Mouse (Mus musculus) heart, postnatal 0 days (tissue): ENCODE data around the gene Itgb4. TPM values are rescaled to one million over a fixed set of nuclear protein-coding genes. Genes with fewer than 3 reads are reported as not detected.

Source experiments
- ATAC-seq: fragments of 200-750 bp; cut with Nextera tagmentation; 2 replicates; pipeline ENCODE4 v1.8.0; 2017; ENCODE audit warnings: low read depth, moderate number of reproducible peaks, moderate library complexity; ENCODE audit not compliant: insufficient read depth
- DNase-seq: peaks from one replicate; pipeline ENCODE4 v3.0.0-alpha.2; 2016; ENCODE audit warnings: low spot score
- H3K27ac ChIP-seq: fragments of 300-500 bp; sonication (generic); 2 replicates; pipeline ENCODE4 v1.5.1; 2014; ENCODE audit warnings: low read depth, mild to moderate bottlenecking
- H3K27me3 ChIP-seq: fragments of 300-500 bp; sonication (generic); 2 replicates; pipeline ENCODE4 v1.6.1; 2014; ENCODE audit warnings: low read length, mixed read lengths; ENCODE audit not compliant: control insufficient read depth, insufficient read depth
- H3K36me3 ChIP-seq: fragments of 300-500 bp; sonication (generic); replicated peaks from 2 replicates; pipeline ENCODE4 v1.6.1; 2014; ENCODE audit warnings: low read length, mixed read lengths; ENCODE audit not compliant: control insufficient read depth, insufficient read depth
- H3K4me1 ChIP-seq: fragments of 300-500 bp; sonication (generic); 2 replicates; pipeline ENCODE4 v1.6.1; 2014; ENCODE audit warnings: antibody characterized with exemption; ENCODE audit not compliant: control insufficient read depth, insufficient read depth
- H3K4me2 ChIP-seq: fragments of 300-500 bp; sonication (generic); 2 replicates; pipeline ENCODE4 v1.6.1; 2014; ENCODE audit warnings: low read depth, mild to moderate bottlenecking, low read length, moderate library complexity
- H3K4me3 ChIP-seq: fragments of 300-500 bp; sonication (generic); 2 replicates; pipeline ENCODE4 v1.5.1; 2014; ENCODE audit warnings: low read depth, low read length
- H3K9ac ChIP-seq: fragments of 300-500 bp; sonication (generic); replicated peaks from 2 replicates; pipeline ENCODE4 v1.6.1; 2014; ENCODE audit warnings: low read depth, low read length, mixed read lengths
- H3K9me3 ChIP-seq: fragments of 300-500 bp; sonication (generic); replicated peaks from 2 replicates; pipeline ENCODE4 v1.6.1; 2016; ENCODE audit warnings: low read length; ENCODE audit not compliant: control insufficient read depth
- CTCF ChIP-seq: IDR thresholded peaks from 2 replicates; pipeline ENCODE4 v1.5.1; 2016; ENCODE audit warnings: antibody characterized with exemption, control low read depth, low read depth
- EP300 ChIP-seq: IDR thresholded peaks from 2 replicates; pipeline ENCODE4 v1.6.1; 2016; ENCODE audit warnings: antibody characterized with exemption, low read depth
- WGBS: fragments of 180-500 bp; shearing (Covaris S2); extraction: QIAGEN DNeasy Blood & Tissue Kit; methylation state at CpG from one replicate; pipeline ENCODE4 v1.1.7; 2014; 5-methylcytosine and 5-hydroxymethylcytosine counted together
- polyA plus RNA-seq: library from polyadenylated mRNA; unstranded; fragments of >200 nt; fragmentation: Nextera tagmentation; extraction: Ambion mirVana; gene quantifications from 2 replicates; pipeline ENCODE4 v1.2.1, GENCODE M21; 2015
- total RNA-seq: library from RNA; depleted of rRNA; stranded (reverse); fragments of >200 nt; gene quantifications from 2 replicates; pipeline ENCODE4 v1.2.3, GENCODE M21; 2014; ENCODE audit warnings: low replicate concordance; rRNA removed

Itgb4 gene
- total and polyA plus RNA-seq, 2 experiments from 2014 or later = 1.1 to 1.5 TPM

DNA sequence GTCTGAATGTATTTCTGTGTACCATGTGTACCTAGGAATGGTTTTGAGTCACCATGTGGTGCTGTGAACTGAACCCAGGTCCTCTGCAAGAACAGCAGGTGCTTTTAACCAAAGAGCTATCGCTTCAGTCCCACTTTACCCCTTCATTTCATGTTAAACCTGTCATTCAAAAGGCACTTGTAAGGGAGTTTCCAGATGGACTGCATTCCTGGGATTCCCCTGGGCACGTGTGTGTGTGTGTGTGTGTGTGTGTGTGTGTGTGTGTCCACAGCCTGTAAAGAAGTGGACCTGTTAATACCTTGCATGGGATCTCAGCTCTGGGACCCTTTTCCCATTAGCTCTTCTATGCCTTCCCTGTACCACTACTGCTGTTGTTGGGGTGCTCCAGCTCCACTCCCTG lies 75.1 kb downstream of the Itgb4 start:
- H3K4me2 ChIP-seq = no peak overlapping the region
- peaks cover 89% of the 10 kb centered on the region for H3K36me3 ChIP-seq
- 52% methylated on average over 2 of the region's 2 CpGs for whole genome bisulfite sequencing
- no peaks in the 10 kb centered on the region for H3K9me3 ChIP-seq
- no peak overlapping the region for H3K27ac ChIP-seq
- no peak overlapping the region for H3K9ac ChIP-seq
- no peak overlapping the region for H3K4me3 ChIP-seq
- ATAC-seq = no peak
- DNase-seq = no peak
- no peaks in the 10 kb centered on the region for H3K27me3 ChIP-seq
- no peaks in the 10 kb centered on the region for H3K4me1 ChIP-seq
- TF ChIP-seq EP300 (no peak), CTCF (no peak)

DNA sequence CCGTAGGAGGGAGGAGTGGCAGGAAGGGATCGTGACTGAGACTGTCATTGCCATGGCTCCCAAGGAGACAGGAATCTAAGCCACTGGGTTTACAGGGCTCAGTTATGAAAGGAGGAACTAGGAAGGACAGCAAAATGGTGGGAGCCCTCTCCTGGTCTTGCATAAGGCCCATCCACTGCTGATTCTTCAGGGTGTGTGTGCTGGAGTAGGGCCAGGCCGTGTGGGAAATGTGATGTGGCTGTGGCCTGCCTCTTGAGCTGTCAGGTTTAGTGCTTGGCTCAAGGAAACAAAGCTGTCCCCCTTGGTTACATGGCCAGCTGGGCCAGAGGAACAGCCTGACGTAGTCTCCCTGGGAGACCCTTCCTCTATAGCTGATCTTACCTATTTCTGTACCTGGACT lies 75.7 kb downstream of the Itgb4 start:
- 81% methylated on average over 4 of the region's 4 CpGs for WGBS
- H3K4me1 ChIP-seq = no peaks in the 10 kb centered on the region
- H3K9ac ChIP-seq = no peak overlapping the region
- no peak for TF ChIP-seq CTCF
- TF ChIP-seq EP300 = no peak
- H3K36me3 ChIP-seq = peaks cover 89% of the 10 kb centered on the region
- H3K4me2 ChIP-seq = no peak overlapping the region
- DNase-seq = no peak
- no peaks in the 10 kb centered on the region for H3K9me3 ChIP-seq
- no peak for ATAC-seq
- no peak overlapping the region for H3K4me3 ChIP-seq
- H3K27me3 ChIP-seq = no peaks in the 10 kb centered on the region
- no peak overlapping the region for H3K27ac ChIP-seq

DNA sequence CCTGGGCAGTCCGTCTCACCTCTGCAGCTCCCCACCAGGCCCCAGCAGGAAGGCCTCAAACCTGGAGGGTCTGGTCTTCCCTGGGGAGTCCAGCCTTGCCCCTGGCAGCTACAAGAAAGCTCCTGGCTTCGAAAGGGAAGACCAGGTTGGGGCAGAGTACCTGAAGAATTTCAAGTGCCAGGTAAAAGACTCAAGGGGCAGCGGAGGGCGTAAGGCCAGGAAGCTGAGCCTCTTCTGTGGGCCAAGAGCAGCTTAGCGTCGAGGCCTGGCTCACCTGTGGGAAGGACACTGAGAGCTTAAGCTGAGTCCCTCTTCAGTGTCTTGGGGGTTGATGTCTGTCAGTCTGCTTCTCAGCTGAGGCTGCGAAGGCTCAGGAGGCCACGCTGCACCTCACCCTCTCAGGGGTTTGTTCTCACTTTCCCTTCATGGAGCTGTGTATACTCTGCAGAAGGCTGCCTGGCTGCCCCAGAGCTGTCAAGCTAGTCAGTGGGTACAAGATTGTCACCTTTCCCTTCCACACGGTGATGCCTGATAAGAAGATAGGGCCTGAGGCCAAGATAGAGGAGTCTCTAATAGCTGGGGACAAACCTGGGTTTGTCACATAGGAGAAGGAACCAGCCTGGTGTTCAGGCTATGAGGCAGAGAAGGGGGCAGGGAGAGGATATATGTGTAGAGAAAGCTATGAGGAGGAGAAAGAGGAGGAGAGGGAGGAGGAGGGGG lies 79.2 kb downstream of the Itgb4 start:
- ATAC-seq = no peak
- no peaks in the 10 kb centered on the region for H3K9me3 ChIP-seq
- H3K4me2 ChIP-seq = no peak overlapping the region
- no peak overlapping the region for H3K4me3 ChIP-seq
- H3K27me3 ChIP-seq = no peaks in the 10 kb centered on the region
- no peak for DNase-seq
- TF ChIP-seq CTCF (no peak), EP300 (no peak)
- no peak overlapping the region for H3K9ac ChIP-seq
- no peak overlapping the region for H3K27ac ChIP-seq
- peaks cover 97% of the 10 kb centered on the region for H3K36me3 ChIP-seq
- WGBS = 83% methylated on average over 9 of the region's 9 CpGs
- no peaks in the 10 kb centered on the region for H3K4me1 ChIP-seq

DNA sequence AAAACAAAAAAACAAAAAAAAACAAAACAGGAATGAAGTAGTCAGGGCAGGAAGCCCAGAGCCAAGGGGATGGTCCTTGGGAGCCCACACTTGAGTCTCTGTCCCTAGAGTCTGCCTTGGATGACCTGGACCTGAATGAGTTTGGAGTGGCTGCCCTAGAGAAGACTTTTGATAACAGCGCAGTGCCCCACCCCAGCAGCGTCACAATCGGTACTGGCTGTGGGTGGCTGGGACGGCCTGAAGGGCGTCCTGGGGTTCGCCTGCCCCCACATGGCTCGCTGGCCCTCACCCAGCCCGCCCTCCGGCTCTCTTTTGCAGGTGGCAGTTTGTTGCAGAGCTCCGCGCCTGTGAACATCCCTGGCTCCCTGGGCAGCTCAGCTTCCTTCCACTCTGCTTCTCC lies 81.4 kb downstream of the Itgb4 start:
- WGBS = 84% methylated on average over 11 of the region's 11 CpGs
- H3K27me3 ChIP-seq = no peaks in the 10 kb centered on the region
- ATAC-seq (no peak), DNase-seq (no peak)
- H3K4me2 ChIP-seq = no peak overlapping the region
- H3K4me3 ChIP-seq = no peak overlapping the region
- no peaks in the 10 kb centered on the region for H3K4me1 ChIP-seq
- H3K27ac ChIP-seq = no peak overlapping the region
- H3K36me3 ChIP-seq = peaks cover 96% of the 10 kb centered on the region
- H3K9ac ChIP-seq = no peak overlapping the region
- no peaks in the 10 kb centered on the region for H3K9me3 ChIP-seq
- TF ChIP-seq CTCF (no peak), EP300 (no peak)

DNA sequence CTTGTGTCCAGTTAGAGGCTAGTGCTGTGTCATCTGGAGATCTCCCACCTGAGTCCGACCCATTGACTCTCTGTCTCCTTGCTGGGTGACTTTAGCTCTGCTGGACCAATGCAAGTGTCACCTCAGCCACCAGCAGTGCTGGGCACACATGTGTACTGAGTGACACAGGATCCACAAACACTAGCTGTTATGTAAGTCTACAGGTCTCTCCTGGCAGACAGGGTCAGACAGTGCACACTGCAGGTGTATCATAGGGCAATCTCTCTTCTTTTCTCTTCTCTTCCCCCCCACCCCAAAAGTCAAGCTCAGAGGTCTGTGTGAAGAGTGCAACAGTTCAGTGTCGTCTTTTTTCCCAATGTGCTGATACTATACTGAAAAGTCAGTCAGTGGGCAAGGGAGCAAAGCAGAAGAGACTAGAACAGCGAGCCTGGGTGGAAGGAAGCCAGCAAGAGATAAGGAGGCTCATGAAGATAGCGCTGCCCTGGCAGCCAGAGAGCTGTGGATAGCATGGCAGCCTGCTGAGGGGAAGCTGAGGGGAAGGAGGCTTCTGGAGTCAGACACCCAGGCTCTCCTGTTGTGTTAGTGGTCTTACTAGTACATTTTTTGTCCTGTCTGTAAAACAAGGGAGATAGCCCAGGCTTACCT lies 82.8 kb downstream of the Itgb4 start:
- no peak for ATAC-seq
- WGBS = 30% methylated on average over 4 of the region's 4 CpGs

More for the DNA sequence above, 82.8 kb downstream of the Itgb4 start:
- Histone ChIP-seq H3K27ac (no peak overlapping the region), H3K4me2 (no peak overlapping the region), H3K27me3 (no peaks in the 10 kb centered on the region), H3K4me1 (no peaks in the 10 kb centered on the region), H3K36me3 (peaks cover 88% of the 10 kb centered on the region), H3K4me3 (no peak overlapping the region), H3K9ac (no peak overlapping the region), H3K9me3 (no peaks in the 10 kb centered on the region)
- TF ChIP-seq CTCF = no peak
- no peak for DNase-seq

Other genes with a start within 250 kb of the Itgb4 start
- gene Tmem94, start 209.3 kb upstream of the Itgb4 start, total RNA-seq = 56.9 and 65.0 TPM in 2 replicates
- gene Tmem94, start 209.3 kb upstream of the Itgb4 start, polyA plus RNA-seq = 32.5 and 34.0 TPM in 2 replicates
- gene Caskin2, start 161.1 kb upstream of the Itgb4 start, total RNA-seq = 62.1 and 107 TPM in 2 replicates
- gene Caskin2, start 161.1 kb upstream of the Itgb4 start, polyA plus RNA-seq = 12.6 and 14.2 TPM in 2 replicates
- 35.5 and 58.5 TPM in 2 replicates for gene Tsen54, start 160.0 kb upstream of the Itgb4 start, total RNA-seq
- 14.8 and 17.7 TPM in 2 replicates for gene Tsen54, start 160.0 kb upstream of the Itgb4 start, polyA plus RNA-seq
- gene Llgl2, start 150.7 kb upstream of the Itgb4 start, total RNA-seq = 49.8 and 85.5 TPM in 2 replicates
- 12.7 and 14.1 TPM in 2 replicates for gene Llgl2, start 150.7 kb upstream of the Itgb4 start, polyA plus RNA-seq
- gene Myo15b, start 116.3 kb upstream of the Itgb4 start, total RNA-seq = not detected in 2 replicates
- 0.04 and 0.11 TPM in 2 replicates for gene Myo15b, start 116.3 kb upstream of the Itgb4 start, polyA plus RNA-seq
- 57.5 and 83.0 TPM in 2 replicates for gene Smim5, start 74.7 kb upstream of the Itgb4 start, total RNA-seq
- gene Smim5, start 74.7 kb upstream of the Itgb4 start, polyA plus RNA-seq = 79.3 and 93.3 TPM in 2 replicates
- gene Smim6, start 62.7 kb upstream of the Itgb4 start, total RNA-seq = not detected in 2 replicates
- gene Smim6, start 62.7 kb upstream of the Itgb4 start, polyA plus RNA-seq = 0.98 and 1.6 TPM in 2 replicates
- 11.7 and 17.9 TPM in 2 replicates for gene Sap30bp, start 41.4 kb upstream of the Itgb4 start, total RNA-seq
- 19.0 and 19.6 TPM in 2 replicates for gene Sap30bp, start 41.4 kb upstream of the Itgb4 start, polyA plus RNA-seq
- 5.4 and 5.8 TPM in 2 replicates for gene Recql5, start 41.2 kb upstream of the Itgb4 start, total RNA-seq
- 6.2 and 6.3 TPM in 2 replicates for gene Recql5, start 41.2 kb upstream of the Itgb4 start, polyA plus RNA-seq
- 90.4 and 98.3 TPM in 2 replicates for gene Galk1, start 38.0 kb downstream of the Itgb4 start, total RNA-seq
- gene Galk1, start 38.0 kb downstream of the Itgb4 start, polyA plus RNA-seq = 86.3 and 88.4 TPM in 2 replicates
- gene H3f3b, start 53.3 kb downstream of the Itgb4 start, total RNA-seq = 365 and 410 TPM in 2 replicates
- gene H3f3b, start 53.3 kb downstream of the Itgb4 start, polyA plus RNA-seq = 518 and 561 TPM in 2 replicates
- gene Unk, start 55.6 kb downstream of the Itgb4 start, total RNA-seq = 23.1 and 26.1 TPM in 2 replicates
- gene Unk, start 55.6 kb downstream of the Itgb4 start, polyA plus RNA-seq = 8.4 and 9.5 TPM in 2 replicates
- 0.27 and 2.7 TPM in 2 replicates for gene Unc13d, start 103.3 kb downstream of the Itgb4 start, total RNA-seq
- 0.42 and 0.47 TPM in 2 replicates for gene Unc13d, start 103.3 kb downstream of the Itgb4 start, polyA plus RNA-seq
- gene Wbp2, start 112.3 kb downstream of the Itgb4 start, total RNA-seq = 113 and 120 TPM in 2 replicates
- 106 and 117 TPM in 2 replicates for gene Wbp2, start 112.3 kb downstream of the Itgb4 start, polyA plus RNA-seq
- 89.0 and 104 TPM in 2 replicates for gene Trim47, start 152.5 kb downstream of the Itgb4 start, total RNA-seq
- 42.8 and 43.9 TPM in 2 replicates for gene Trim47, start 152.5 kb downstream of the Itgb4 start, polyA plus RNA-seq
- 5.9 and 15.0 TPM in 2 replicates for gene Trim65, start 156.4 kb downstream of the Itgb4 start, total RNA-seq
- 2.7 TPM in 2 replicates for gene Trim65, start 156.4 kb downstream of the Itgb4 start, polyA plus RNA-seq
- 114 and 153 TPM in 2 replicates for gene Mrpl38, start 164.2 kb downstream of the Itgb4 start, total RNA-seq
- 79.1 and 80.8 TPM in 2 replicates for gene Mrpl38, start 164.2 kb downstream of the Itgb4 start, polyA plus RNA-seq
- 20.4 and 22.8 TPM in 2 replicates for gene Fbf1, start 193.5 kb downstream of the Itgb4 start, total RNA-seq
- gene Fbf1, start 193.5 kb downstream of the Itgb4 start, polyA plus RNA-seq = 8.2 and 8.5 TPM in 2 replicates
- 58.4 and 63.6 TPM in 2 replicates for gene Ten1, start 224.1 kb downstream of the Itgb4 start, total RNA-seq
- gene Ten1, start 224.1 kb downstream of the Itgb4 start, polyA plus RNA-seq = 64.0 and 68.2 TPM in 2 replicates
- 64.9 and 65.8 TPM in 2 replicates for gene Acox1, start 224.3 kb downstream of the Itgb4 start, total RNA-seq
- 43.0 and 46.7 TPM in 2 replicates for gene Acox1, start 224.3 kb downstream of the Itgb4 start, polyA plus RNA-seq